Mouse (Mus musculus) retina, adult 2 months (tissue): ENCODE measurements around the gene Gpr88.

Experiments used
- DNase-seq: peaks from one replicate; pipeline ENCODE4 v3.0.0-alpha.2; 2012; ENCODE audit warnings: low read depth, low spot score

The Gpr88 gene

GRCm38 (mm10) chr3:116200060-116200459 is 53.2 kb downstream of the Gpr88 start:
- DNase-seq, result no peak
